Mouse (Mus musculus): ENCODE data around the gene Slc9a9. TPM values are rescaled to one million over a fixed set of nuclear protein-coding genes. Genes with fewer than 3 reads are reported as not detected.

Slc9a9 gene
- total and polyA plus RNA-seq, 3 experiments, result 0.46 to 0.71 TPM; not detected in 1

- Histone ChIP-seq H3K79me2 (ENCODE audit: control insufficient read depth, insufficient read depth, low read length, poor library complexity) (no peaks in the 10 kb centered on the region), H3K9ac (ENCODE audit: control insufficient read depth, low read depth, low read length, poor library complexity, severe bottlenecking) (no peak overlapping the region), H3K9me3 (replicated peaks; ENCODE audit: insufficient read depth, low read length) (no peaks in the 10 kb centered on the region), H3K27me3 (ENCODE audit: control insufficient read depth in 1 of 2, insufficient read depth in 2 of 2, low read length in 2 of 2) (no peaks in the 10 kb centered on the region), H3K36me3 (ENCODE audit: control insufficient read depth in 1 of 2, insufficient read depth in 2 of 2, low read length in 2 of 2) (no peaks in the 10 kb centered on the region), H3K4me3 (ENCODE audit: control insufficient read depth in 1 of 2, insufficient read depth in 1 of 2, low read depth in 2 of 2, low read length in 2 of 2) (no peak overlapping the region), H3K4me1 (ENCODE audit: control insufficient read depth in 1 of 2, insufficient read depth in 2 of 2, low read length in 2 of 2) (no peaks in the 10 kb centered on the region), H3K27ac (ENCODE audit: control insufficient read depth, low read depth, low read length) (no peak overlapping the region)
- TF ChIP-seq SIN3A (IDR thresholded peaks at IDR 0.05; ENCODE audit: low read length) (no peak), MXI1 (IDR thresholded peaks at IDR 0.05; ENCODE audit: low read depth, low read length) (no peak), UBTF (IDR thresholded peaks at IDR 0.05; ENCODE audit: borderline replicate concordance, insufficient read depth, low read depth, low read length) (no peak), MYC (IDR thresholded peaks at IDR 0.05; ENCODE audit: low read depth, low read length) (no peak), GABPA (IDR thresholded peaks at IDR 0.05; ENCODE audit: low read depth, low read length) (no peak)
- DNase-seq (ENCODE audit: low read depth, low spot score), result no peak
Observed at GRCm38 (mm10) chr9:94704986-94705757, 35.5 kb downstream of the Slc9a9 start.

GRCm38 (mm10) chr9:94705758-94706026 lies 36.0 kb downstream of the Slc9a9 start:
- Histone ChIP-seq H3K27ac (ENCODE audit: control insufficient read depth, low read depth, low read length) (no peak overlapping the region), H3K79me2 (ENCODE audit: control insufficient read depth, insufficient read depth, low read length, poor library complexity) (no peaks in the 10 kb centered on the region), H3K9me3 (replicated peaks; ENCODE audit: insufficient read depth, low read length) (no peaks in the 10 kb centered on the region), H3K36me3 (ENCODE audit: control insufficient read depth in 1 of 2, insufficient read depth in 2 of 2, low read length in 2 of 2) (no peaks in the 10 kb centered on the region), H3K9ac (ENCODE audit: control insufficient read depth, low read depth, low read length, poor library complexity, severe bottlenecking) (no peak overlapping the region), H3K4me3 (ENCODE audit: control insufficient read depth in 1 of 2, insufficient read depth in 1 of 2, low read depth in 2 of 2, low read length in 2 of 2) (no peak overlapping the region), H3K27me3 (ENCODE audit: control insufficient read depth in 1 of 2, insufficient read depth in 2 of 2, low read length in 2 of 2) (no peaks in the 10 kb centered on the region), H3K4me1 (ENCODE audit: control insufficient read depth in 1 of 2, insufficient read depth in 2 of 2, low read length in 2 of 2) (no peaks in the 10 kb centered on the region)
- no peak for TF ChIP-seq NRF1 (IDR thresholded peaks at IDR 0.05; ENCODE audit: insufficient read depth, low read depth, low read length, poor library complexity, severe bottlenecking)
- TF ChIP-seq RAD21 (IDR thresholded peaks at IDR 0.05; ENCODE audit: low read depth, low read length), result no peak
- no peak for TF ChIP-seq EP300 (IDR thresholded peaks at IDR 0.05; ENCODE audit: low read depth in 1 of 2, low read length in 2 of 2)
- TF ChIP-seq SMC3 (IDR thresholded peaks at IDR 0.05; ENCODE audit: low read depth, low read length), result no peak
- TF ChIP-seq HCFC1 (IDR thresholded peaks at IDR 0.05; ENCODE audit: low read depth, low read length), result no peak
- no peak for TF ChIP-seq E2F4 (IDR thresholded peaks at IDR 0.05; ENCODE audit: borderline replicate concordance, low read depth, low read length)
- no peak for TF ChIP-seq JUND (IDR thresholded peaks at IDR 0.05; ENCODE audit: low read depth, low read length)
- TF ChIP-seq KAT2A (conservative IDR thresholded peaks at IDR 0.05; ENCODE audit: low read depth, low read length), result no peak
- no peak for TF ChIP-seq ELF1 (IDR thresholded peaks at IDR 0.05; ENCODE audit: low read depth, low read length)
- TF ChIP-seq BHLHE40 (IDR thresholded peaks at IDR 0.05; ENCODE audit: borderline replicate concordance, low read depth, low read length), result no peak
- no peak for TF ChIP-seq ETS1 (IDR thresholded peaks at IDR 0.05; ENCODE audit: low read depth, low read length)
- TF ChIP-seq USF1 (IDR thresholded peaks at IDR 0.05; ENCODE audit: low read depth, low read length), result no peak
- no peak for TF ChIP-seq TCF12 (IDR thresholded peaks at IDR 0.05; ENCODE audit: low read depth, low read length)
- TF ChIP-seq POLR2AphosphoS5 (IDR thresholded peaks at IDR 0.05; ENCODE audit: borderline replicate concordance, low read depth, low read length), result no peak
- TF ChIP-seq MYC (IDR thresholded peaks at IDR 0.05; ENCODE audit: low read depth, low read length), result no peak
- no peak for TF ChIP-seq MAFK (IDR thresholded peaks at IDR 0.05; ENCODE audit: borderline replicate concordance, low read depth, low read length)
- TF ChIP-seq TBP (IDR thresholded peaks at IDR 0.05; ENCODE audit: low read depth, low read length), result no peak
- no peak for DNase-seq (ENCODE audit: low read depth, low spot score)

Data from MEL (cell line).